Mouse (Mus musculus) kidney, postnatal 25 days (tissue): ENCODE data around the gene Rassf2.
A peak's percentile ranks its signal among the peaks of the same experiment; 100 is the strongest.

Experiments used
- DNase-seq, 2 experiments: peaks; one replicate each; pipeline ENCODE4 v3.0.0; 2021; ENCODE audit warnings: mixed read lengths in 2 of 2

Gene Rassf2

DNA sequence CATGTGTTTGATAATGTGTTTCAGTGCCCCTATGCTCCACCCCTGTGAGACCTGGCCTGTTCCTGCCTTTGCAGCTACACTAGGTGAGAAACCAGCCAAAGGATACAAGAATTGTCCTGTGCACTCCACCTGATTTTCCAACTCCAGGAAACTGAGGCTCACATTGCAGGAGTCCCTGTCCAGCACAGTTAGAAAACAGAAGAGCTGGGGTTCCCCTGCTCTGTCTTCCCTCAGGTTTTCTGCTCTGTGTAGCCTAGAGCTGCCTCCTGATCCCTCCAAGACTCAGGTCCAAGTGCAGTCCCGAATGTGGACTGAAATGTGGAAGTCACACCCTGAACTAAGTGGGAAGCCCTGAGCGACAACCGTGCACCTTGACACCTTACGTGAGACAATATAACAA is 76.3 kb downstream of the Rassf2 start:
- no peak for DNase-seq

- DNase-seq: peak; percentile 17 to 60
Measured at GRCm38 (mm10) chr2:131952961-131953538, 77.0 kb downstream of the Rassf2 start.

DNA sequence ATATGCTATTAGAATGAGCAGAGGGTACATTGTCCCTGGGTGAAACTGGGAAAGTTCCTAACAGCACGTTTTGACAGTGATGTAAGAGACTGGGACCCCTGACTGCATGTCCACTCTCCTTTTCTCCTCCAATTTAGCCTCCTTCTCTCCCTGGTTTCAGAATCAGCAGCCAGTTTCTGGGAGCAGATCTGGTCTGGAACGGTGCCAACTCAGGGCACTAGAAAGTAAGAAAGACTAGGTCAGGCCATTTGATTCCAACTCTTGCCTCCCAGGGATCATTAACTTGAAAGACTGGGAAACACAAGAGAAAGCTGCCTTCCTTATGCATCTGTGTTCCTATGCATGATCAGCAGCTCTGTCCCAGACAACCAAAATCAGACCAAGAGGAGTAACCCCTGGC is 77.6 kb downstream of the Rassf2 start:
- DNase-seq: peak in 1 of 2 experiments; percentile 49

DNA sequence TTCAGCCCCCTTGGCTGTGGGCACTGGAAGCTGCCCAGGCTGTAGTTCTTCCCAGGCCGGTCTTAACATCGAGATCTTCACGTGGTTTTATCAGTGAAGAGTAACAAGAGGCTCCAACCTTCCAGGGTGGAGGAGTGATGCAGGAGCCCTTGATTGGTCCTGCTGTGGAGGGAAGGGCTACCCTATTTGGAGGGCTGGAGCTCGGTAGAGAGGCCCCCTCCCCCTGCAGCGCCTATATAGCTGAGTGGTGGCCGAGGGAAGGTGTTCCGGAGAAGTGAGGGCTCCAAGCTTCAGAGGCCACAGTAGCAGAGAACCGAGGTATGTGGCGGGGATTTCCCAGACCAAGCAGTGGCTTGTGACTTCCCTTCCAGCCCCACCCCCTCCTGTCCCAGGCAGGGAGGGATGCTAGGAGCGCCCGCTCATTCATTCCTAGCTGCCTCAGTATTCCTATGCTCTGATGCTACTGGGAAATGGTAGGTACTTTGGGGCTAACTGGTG is 79.4 kb downstream of the Rassf2 start, which contains the start of gene Prnd:
Prnd (plus strand) TSS at position 264 of the 498 bp plus-strand sequence.
- DNase-seq: no peak

- peak in 1 of 2 experiments; percentile 76 for DNase-seq
Measured at GRCm38 (mm10) chr2:131949767-131950597, 80.1 kb downstream of the Rassf2 start.

- no peak for DNase-seq
Measured at GRCm38 (mm10) chr2:131948916-131949639, 81.0 kb downstream of the Rassf2 start.

DNA sequence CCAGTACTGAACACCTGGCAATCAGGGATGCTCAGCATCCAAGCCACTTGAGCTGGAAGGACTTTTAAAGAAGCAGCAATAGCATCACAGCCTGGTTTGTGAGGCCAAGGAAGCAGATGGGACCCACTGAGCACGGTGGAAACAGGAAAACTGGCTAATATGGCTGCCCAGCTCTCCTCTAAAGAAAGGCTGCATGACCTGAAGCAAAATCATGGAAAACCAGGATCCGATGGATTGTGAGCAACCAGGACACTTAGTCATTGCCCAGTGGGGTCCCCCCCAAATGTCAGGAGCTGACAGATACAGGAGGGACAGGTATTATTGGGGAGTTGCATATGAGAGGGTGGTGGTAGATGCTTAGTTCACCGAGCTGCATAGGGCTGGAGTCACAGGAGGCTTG is 81.9 kb downstream of the Rassf2 start:
- DNase-seq: no peak

- DNase-seq: peak in 1 of 2 experiments; percentile 2
Measured at GRCm38 (mm10) chr2:131946351-131946750, 83.7 kb downstream of the Rassf2 start.

GRCm38 (mm10) chr2:131945765-131946164 is 84.3 kb downstream of the Rassf2 start:
- peak; percentile 0 to 17 for DNase-seq

DNA sequence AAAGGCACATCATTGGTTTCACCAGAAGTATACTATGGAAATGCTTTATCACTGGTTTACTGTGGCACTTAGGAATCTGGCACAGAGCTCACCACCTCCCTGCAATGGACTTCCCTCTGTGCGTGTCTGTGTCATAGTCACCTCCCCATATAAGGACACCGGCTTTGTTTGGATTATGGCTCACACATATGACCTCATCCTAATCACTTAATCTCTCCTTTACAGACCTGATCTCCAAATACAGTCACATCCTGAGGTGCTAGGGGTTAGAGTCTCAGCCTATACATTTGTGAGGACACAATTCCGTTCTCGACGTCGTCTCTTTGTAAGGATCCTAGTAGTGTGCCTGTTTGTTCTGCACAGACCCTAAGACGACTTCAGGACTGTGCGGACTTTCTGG is 84.8 kb downstream of the Rassf2 start:
- DNase-seq: peak; percentile 0 to 7

DNA sequence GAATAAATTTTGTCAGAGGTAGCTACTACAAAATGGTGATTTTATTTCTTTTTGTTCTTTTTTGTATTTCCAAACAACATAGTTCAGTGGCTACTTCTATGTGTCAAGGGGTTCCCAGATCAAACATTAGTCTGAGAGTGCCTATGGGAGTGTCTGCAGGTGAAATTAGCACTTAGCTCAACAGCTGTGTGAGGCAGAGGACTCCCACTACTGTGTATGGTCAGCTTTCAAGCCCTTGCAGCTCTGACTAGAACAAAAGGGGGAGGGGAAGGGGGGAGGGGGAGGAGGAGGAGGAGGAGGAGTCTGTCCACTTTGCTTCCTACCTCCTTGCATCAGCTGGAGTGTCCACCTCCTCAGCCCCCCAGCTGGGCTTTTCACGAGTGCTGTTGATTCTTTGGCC is 85.7 kb downstream of the Rassf2 start:
- DNase-seq: peak; percentile 0 to 9

DNA sequence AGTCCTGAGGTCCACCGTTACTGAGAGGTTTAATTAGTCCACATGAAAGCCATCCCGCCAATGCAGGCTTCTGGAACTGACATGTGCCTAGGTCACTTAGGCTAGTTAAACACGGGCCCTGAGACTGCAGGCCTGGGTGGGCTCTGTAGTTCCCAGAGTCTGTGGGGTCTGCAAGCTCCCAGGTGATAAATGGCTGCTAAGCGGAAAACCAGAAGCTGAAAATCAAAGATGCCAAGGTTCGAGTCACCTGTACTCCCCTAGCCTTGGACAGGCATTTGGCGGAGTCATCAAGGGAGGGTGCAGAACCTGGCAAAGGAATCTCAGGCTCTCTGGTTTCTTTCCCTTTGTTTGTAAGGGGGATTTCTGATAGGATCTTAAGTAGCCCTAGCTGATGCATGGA is 88.6 kb downstream of the Rassf2 start:
- DNase-seq: peak in 1 of 2 experiments; percentile 28

- DNase-seq: peak in 1 of 2 experiments; percentile 1
Measured at GRCm38 (mm10) chr2:131940506-131940905, 89.6 kb downstream of the Rassf2 start.
